Comparison of ENCODE assay signal across 19 mouse cellular contexts in the genomic region with DNA sequence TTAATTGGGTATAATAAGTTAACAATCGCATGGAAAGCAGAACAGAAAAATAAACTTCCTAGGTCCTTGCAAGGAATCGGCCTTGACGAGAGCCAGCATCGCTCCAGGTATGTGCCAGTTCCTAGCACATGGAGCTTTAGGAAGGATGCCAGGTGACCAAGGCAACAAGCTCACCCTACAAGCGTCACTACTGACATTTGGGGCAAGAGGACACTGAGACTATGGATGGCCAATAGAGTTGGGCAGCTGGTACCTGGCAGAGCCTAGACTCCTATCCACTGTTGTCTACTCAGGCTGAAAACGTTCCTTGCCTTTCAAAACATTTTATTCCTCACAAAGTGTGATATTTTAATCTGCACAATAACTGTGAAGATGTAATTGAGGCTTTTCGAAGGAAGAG.
DNase-seq lines count a peak whose midpoint lies in the region; ATAC-seq and TF ChIP-seq lines count a peak whose summit lies in the region.
"Had no signal": no experiment of that assay in that cellular context is flagged by ENCODE, and none has a peak within 500 bp of the region (broad histone marks: within the 10 kb centered on the region; RNA-seq: fewer than 3 reads in every experiment).

No protein-coding gene starts in this region.

- peak in 1 of 2 experiments; percentile 23 for DNase-seq in layer of hippocampus, adult 2 months (ENCODE audit: low spot score in 2 of 2)
- DNase-seq in layer of hippocampus, adult 9-11 months = no peak
- peak; percentile 77 for DNase-seq in brain, adult 2 months (ENCODE audit: low read depth, low spot score)
- peak; percentile 50 for DNase-seq in cerebellum, adult 9-11 months
- no peak for DNase-seq in liver
- DNase-seq in heart, adult 8-10 months (ENCODE audit: low spot score) = no peak
- DNase-seq: adrenal gland, adult 2 months; heart, postnatal 36 days; retina, postnatal 1 day; thymus, postnatal 14 days had no signal

- H3K4me3 ChIP-seq in layer of hippocampus, adult 2 months = no peak overlapping the region
- H3K4me3 ChIP-seq: hindbrain, embryonic 15.5 days; limb, embryonic 13.5 days; midbrain, embryonic 10.5 days had no signal

- ATAC-seq in cerebellum, adult (ENCODE audit: insufficient number of reproducible peaks, low FRiP score, low TSS enrichment) = peak; percentile 72
- ATAC-seq: forebrain, embryonic 14.5 days; intestine, embryonic 16.5 days had no signal

- H3K27ac ChIP-seq in layer of hippocampus, adult 2 months = peak overlapping the region; percentile 89
- H3K27ac ChIP-seq: hindbrain, embryonic 15.5 days; limb, embryonic 13.5 days; liver, embryonic 14.5 days; macrophage; midbrain, embryonic 10.5 days; stomach, postnatal 0 days had no signal

- no peak for TF ChIP-seq CTCF in layer of hippocampus, adult 2 months (conservative IDR thresholded peaks at IDR 0.05)

Comparison
In these comparisons a context has a peak if more than half of its experiments do, and no peak if none do; other contexts are left out.
1. DNase-seq: peak in brain, adult 2 months (single experiment) and cerebellum, adult 9-11 months (single experiment); none in layer of hippocampus, adult 9-11 months (single experiment), liver (single experiment) and heart, adult 8-10 months (single experiment).